Mouse (Mus musculus) hindlimb bud, embryonic 11.5 days (tissue): Measurements from ENCODE around the gene Epb41l1.
"Not testable (repeated sequence)": the region's sequence is repeated elsewhere in the genome, so short reads cannot be mapped to it uniquely, and the experiment has no call there.

Experiments
- DNase-seq: peaks from one replicate; pipeline ENCODE4 v3.0.0-alpha.2; 2012; ENCODE audit warnings: low read depth, low spot score; ENCODE audit errors: extremely low spot score

The Epb41l1 gene

GRCm38 (mm10) chr2:156420694-156421380 lies at the start of gene Epb41l1:
Gene Epb41l1, plus strand, starts transcription at chr2:156420909.
- DNase-seq: no peak

DNA sequence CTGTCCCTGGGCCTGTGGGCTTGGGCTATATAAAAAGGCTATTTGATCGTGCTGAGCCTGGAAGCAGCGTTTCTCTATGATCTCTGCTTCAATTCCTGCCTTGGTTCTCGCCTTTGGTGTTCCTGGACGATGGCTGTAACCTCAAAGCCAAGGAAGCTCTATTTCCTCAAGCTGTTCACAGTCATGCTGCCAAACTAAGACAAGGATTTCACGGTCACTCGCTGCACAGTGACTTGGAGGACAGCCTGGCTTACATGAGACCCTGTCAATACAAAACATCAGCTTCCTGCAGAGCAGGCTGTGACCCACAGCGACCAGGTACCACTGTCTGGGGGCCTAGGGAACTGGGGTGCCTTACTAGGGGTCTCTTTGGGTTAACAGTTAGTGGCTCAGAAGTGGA lies 43.8 kb upstream of the Epb41l1 start:
- DNase-seq: no peak

- DNase-seq: no peak
Measured at GRCm38 (mm10) chr2:156379929-156380328, 40.8 kb upstream of the Epb41l1 start.

GRCm38 (mm10) chr2:156381350-156381749 lies 39.4 kb upstream of the Epb41l1 start:
- DNase-seq: no peak

GRCm38 (mm10) chr2:156392461-156393154 lies 28.1 kb upstream of the Epb41l1 start:
- DNase-seq: not testable (repeated sequence)

GRCm38 (mm10) chr2:156393155-156393828 lies 27.4 kb upstream of the Epb41l1 start:
- DNase-seq: no peak

DNA sequence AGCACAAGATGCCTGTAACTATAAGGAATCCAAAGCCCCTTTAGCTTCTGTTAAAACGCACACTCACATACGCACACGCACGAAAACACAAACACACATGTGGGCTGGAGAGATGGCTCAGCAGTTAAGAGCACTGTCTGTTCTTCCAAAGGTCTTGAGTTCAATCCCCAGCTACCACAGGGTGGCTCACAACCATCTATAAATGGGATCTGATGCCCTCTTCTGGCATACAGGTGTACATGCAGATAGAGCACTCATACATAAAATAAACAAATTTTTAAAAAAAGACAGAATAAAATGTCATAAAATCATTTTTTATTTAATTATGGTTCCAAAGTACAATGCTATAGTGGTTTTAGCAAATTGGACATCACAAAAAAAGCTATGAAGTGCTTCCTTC lies 26.4 kb upstream of the Epb41l1 start:
- no peak for DNase-seq

GRCm38 (mm10) chr2:156396096-156396495 lies 24.6 kb upstream of the Epb41l1 start:
- DNase-seq: no peak

DNA sequence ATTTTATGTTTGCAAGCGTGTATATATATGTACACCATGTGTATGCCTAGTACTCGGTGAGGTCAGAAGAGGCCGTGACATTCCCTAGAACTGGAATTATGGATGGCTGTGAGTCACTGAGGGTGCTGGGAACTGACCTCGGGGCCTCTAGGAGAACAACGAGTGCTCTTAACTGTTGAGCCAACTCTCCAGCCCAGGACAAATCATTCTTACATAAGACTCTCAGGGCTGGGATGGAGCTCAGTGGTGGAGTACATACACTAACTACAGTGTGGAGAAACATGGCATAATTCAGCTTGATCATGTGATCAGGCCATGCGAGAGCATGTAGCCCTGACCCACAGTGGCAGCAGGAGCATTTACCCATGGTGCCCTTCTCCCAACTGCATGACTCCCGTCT lies 22.7 kb upstream of the Epb41l1 start:
- DNase-seq: no peak

- DNase-seq: no peak
Measured at GRCm38 (mm10) chr2:156399485-156399884, 21.2 kb upstream of the Epb41l1 start.

GRCm38 (mm10) chr2:156401331-156401730 lies 19.4 kb upstream of the Epb41l1 start:
- DNase-seq: peak; percentile 50

- no peak for DNase-seq
Measured at GRCm38 (mm10) chr2:156402036-156402435, 18.7 kb upstream of the Epb41l1 start.

GRCm38 (mm10) chr2:156406987-156407386 lies 13.7 kb upstream of the Epb41l1 start:
- DNase-seq: no peak

DNA sequence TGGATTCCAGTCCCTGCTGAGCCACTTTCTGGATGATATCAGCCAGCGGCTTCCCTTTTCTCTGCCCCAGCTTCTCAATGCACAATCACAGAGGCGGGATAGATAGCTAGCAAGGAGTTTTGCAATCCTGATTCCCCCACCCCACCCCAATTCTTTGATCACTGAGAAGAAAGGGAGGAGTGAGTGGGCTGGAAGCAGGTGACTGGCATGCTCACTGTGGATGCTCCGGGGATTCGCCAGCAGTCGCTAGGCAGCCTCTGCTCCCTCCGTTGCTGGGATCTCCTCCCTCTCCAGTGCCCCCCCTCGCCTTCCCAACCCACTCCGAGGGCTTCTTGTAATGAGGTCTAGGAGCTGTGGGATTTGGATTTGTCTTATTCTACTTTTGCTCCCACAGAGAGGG lies 12.5 kb upstream of the Epb41l1 start:
- DNase-seq: no peak

DNA sequence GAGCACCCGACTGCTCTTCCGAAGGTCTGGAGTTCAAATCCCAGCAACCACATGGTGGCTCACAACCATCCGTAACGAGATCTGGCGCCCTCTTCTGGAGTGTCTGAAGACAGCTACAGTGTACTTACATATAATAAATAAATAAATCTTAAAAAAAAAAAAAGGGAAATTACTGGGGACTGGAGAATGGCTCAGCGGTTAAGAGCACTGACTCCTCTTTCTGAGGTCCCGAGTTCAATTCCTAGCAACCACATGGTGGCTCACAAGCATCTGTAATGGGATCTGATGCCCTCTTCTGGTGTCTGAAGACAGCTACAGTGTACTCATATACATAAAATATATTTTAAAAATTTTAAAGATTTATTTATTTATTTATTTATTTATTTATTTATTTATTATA lies 9.4 kb upstream of the Epb41l1 start:
- DNase-seq: not testable (repeated sequence)

- DNase-seq: no peak
Measured at GRCm38 (mm10) chr2:156414996-156415395, 5.7 kb upstream of the Epb41l1 start.

GRCm38 (mm10) chr2:156415674-156416073 lies 5.0 kb upstream of the Epb41l1 start:
- DNase-seq: no peak

DNA sequence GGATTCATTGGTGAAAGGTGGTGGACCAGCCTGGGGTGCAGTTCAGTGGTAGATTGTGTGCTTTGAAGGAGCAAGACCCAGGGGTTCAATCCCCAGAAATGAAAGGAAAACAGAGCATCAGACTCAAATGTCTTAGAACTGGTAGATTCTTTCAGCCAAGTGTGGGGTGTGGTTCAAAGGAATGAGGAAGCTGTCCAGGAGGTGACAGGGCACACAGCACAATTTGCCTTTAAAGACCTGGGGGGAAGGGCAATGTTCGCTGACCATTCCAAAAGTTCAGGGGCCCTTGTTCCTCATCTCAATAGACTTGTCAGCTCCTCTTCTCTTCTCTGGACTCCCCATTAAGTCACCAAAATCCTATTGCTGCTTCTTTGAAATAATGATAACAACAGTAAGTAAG lies 3.5 kb upstream of the Epb41l1 start:
- no peak for DNase-seq

DNA sequence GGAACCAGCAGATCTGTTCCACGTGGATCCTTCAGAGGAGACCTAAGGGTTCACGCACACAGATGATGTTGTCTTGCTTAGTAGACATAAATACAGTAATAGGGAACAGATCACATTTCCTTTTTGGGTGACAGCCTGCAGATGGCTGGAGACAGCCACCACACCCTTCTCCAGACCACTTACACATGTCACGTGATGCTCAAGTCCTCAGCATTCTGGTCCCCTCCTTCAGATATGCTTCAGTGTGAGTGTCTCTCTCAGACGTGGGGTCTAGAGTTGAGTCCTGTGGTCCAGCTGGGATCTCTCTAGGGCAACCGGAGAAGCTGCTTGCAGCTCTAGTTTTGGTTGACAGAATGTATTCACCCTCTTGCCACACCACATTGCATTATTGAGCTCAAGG lies 2.2 kb upstream of the Epb41l1 start:
- DNase-seq: no peak

DNA sequence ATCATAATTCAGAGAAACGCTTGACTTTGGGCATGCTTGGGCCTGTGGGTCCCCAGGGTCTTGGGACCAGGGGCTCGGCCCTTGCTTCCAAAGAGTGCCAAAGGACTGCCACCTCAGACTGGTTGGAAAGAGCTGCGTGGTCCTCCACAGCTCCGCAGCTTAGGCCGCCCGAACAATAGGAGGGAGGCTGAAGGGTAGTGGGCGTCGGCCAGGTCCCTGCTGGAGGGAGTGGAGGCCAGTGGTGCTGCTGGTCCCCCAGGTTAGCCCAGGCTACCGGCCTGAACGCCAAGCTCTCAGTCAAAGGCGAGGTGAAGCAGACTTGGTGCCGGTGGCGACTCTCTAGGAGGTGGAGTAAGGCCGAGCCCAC lies 399 bp upstream of the Epb41l1 start:
- no peak for DNase-seq

DNA sequence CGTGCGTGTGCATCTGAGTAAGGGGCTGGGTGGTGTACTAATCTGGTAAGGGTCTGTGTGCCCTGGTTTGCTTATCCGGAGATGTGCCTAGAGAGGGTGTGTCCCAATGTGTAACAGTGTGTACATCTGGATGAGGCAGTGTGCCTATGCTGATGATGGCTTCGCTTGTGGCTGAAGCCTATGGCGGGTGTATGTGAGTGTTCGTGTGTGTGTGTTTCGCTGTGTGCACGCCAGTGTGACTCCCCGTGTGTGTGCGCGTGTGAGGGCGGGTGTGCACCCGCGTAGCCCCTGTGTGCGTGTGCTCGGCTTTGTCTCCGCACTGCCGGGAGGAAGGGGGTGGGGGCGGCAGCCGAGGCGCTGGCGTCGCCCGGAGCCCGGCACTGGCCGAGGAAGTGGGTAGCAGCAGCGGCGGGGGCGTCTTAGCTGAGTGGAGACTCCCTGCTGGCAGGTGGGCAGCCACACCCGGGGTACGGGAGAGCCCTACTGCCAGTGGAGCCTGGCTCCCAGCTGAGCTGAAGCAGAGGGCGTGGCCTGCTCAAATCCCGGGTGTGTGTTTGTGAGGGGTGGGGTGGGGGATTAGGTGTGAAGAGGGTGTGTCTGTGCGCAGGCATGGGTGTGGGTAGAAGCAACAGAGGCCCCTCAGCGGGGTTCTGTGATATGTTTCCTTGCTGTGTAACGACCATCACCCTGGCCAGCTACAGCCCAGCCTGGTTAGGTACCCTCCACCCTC lies 837 bp downstream of the Epb41l1 start:
- DNase-seq: no peak
